Mouse (Mus musculus) liver, embryonic 14.5 days (tissue): ENCODE measurements around the gene 2310022A10Rik.

Experiments used
- CTCF ChIP-seq: IDR thresholded peaks from 2 replicates; pipeline ENCODE4 v1.5.1; 2016; ENCODE audit warnings: antibody characterized with exemption, low read depth, control low read depth
- EP300 ChIP-seq: IDR thresholded peaks from 2 replicates; pipeline ENCODE4 v1.6.1; 2016; ENCODE audit warnings: antibody characterized with exemption, low read depth

- no peak for TF ChIP-seq CTCF
- no peak for TF ChIP-seq EP300
These were observed 49.1 kb downstream of the 2310022A10Rik start for GRCm38 (mm10) chr7:27602161-27602560.
